Mouse (Mus musculus) layer of hippocampus, adult 2 months (tissue): Measurements from ENCODE around the gene Tmprss12. TPM values are rescaled to one million over a fixed set of nuclear protein-coding genes. Genes with fewer than 3 reads are reported as not detected.

ENCODE experiments used
- DNase-seq, 2 experiments: peaks; one replicate each; pipeline ENCODE4 v3.0.0; 2022; ENCODE audit warnings: low spot score in 2 of 2
- H3K27ac ChIP-seq: fragments of 200-600 bp; 2 replicates; pipeline ENCODE4 v1.8.1; 2022
- H3K4me3 ChIP-seq: fragments of 200-600 bp; 2 replicates; pipeline ENCODE4 v1.8.1; 2022; ENCODE audit warnings: mild to moderate bottlenecking
- CTCF ChIP-seq: fragments of 200-600 bp; conservative IDR thresholded peaks from 2 replicates; pipeline ENCODE4 v1.8.1; 2022; ENCODE audit warnings: antibody characterized with exemption, mild to moderate bottlenecking, moderate library complexity
- long read RNA-seq, 2 experiments: library from polyadenylated mRNA; stranded (forward); transcript quantifications; one replicate each; pipeline ENCODE4 v2.0.0; 2021; ENCODE audit warnings: borderline mapping rate in 2 of 2
- total RNA-seq, 2 experiments: library from RNA; stranded (reverse); gene quantifications; 2 replicates each; pipeline ENCODE4 v1.2.3; 2021

Gene Tmprss12
- total RNA-seq, result not detected
- long read RNA-seq, experiment 1, result 0 reads
- long read RNA-seq, experiment 2, result 0 reads

GRCm38 (mm10) chr15:100280626-100281025, at the start of gene Tmprss12:
Gene Tmprss12 (plus strand): TSS chr15:100280837.
- Histone ChIP-seq H3K27ac (no peak within 1 kb of the TSS), H3K4me3 (no peak within 1 kb of the TSS)
- TF ChIP-seq CTCF, result no peak
- DNase-seq, result no peak

- Histone ChIP-seq H3K4me3 (no peak overlapping the region), H3K27ac (no peak overlapping the region)
- DNase-seq, result no peak
- TF ChIP-seq CTCF, result no peak
These were observed 48.8 kb upstream of the Tmprss12 start for GRCm38 (mm10) chr15:100231616-100232525.

GRCm38 (mm10) chr15:100235208-100235965, 45.2 kb upstream of the Tmprss12 start:
- TF ChIP-seq CTCF, result no peak
- H3K27ac ChIP-seq, result no peak overlapping the region
- no peak for DNase-seq
- H3K4me3 ChIP-seq, result no peak overlapping the region

GRCm38 (mm10) chr15:100236952-100237351, 43.7 kb upstream of the Tmprss12 start:
- no peak for DNase-seq
- Histone ChIP-seq H3K27ac (0 out of 2 replicates have a peak overlapping the region, but pooled peaks have one; percentile 39), H3K4me3 (no peak overlapping the region)
- TF ChIP-seq CTCF, result no peak

GRCm38 (mm10) chr15:100241780-100242179, 38.9 kb upstream of the Tmprss12 start:
- Histone ChIP-seq H3K27ac (no peak overlapping the region), H3K4me3 (no peak overlapping the region)
- DNase-seq, result no peak
- no peak for TF ChIP-seq CTCF

- DNase-seq, result no peak
- Histone ChIP-seq H3K4me3 (no peak overlapping the region), H3K27ac (no peak overlapping the region)
- no peak for TF ChIP-seq CTCF
These were observed 34.7 kb upstream of the Tmprss12 start for GRCm38 (mm10) chr15:100245951-100246350.

GRCm38 (mm10) chr15:100247296-100247695, 33.3 kb upstream of the Tmprss12 start:
- no peak overlapping the region for H3K27ac ChIP-seq
- H3K4me3 ChIP-seq, result no peak overlapping the region
- no peak for TF ChIP-seq CTCF
- no peak for DNase-seq

GRCm38 (mm10) chr15:100248665-100249433, 31.8 kb upstream of the Tmprss12 start:
- H3K4me3 ChIP-seq, result no peak overlapping the region
- DNase-seq, result no peak
- H3K27ac ChIP-seq, result no peak overlapping the region
- no peak for TF ChIP-seq CTCF

GRCm38 (mm10) chr15:100251153-100251780, 29.4 kb upstream of the Tmprss12 start:
- H3K4me3 ChIP-seq, result no peak overlapping the region
- peak in 1 of 2 experiments; percentile 22 for DNase-seq
- H3K27ac ChIP-seq, result no peak overlapping the region
- no peak for TF ChIP-seq CTCF

- Histone ChIP-seq H3K4me3 (no peak overlapping the region), H3K27ac (no peak overlapping the region)
- no peak for TF ChIP-seq CTCF
- DNase-seq, result no peak
These were observed 24.3 kb upstream of the Tmprss12 start for GRCm38 (mm10) chr15:100256386-100256785.

GRCm38 (mm10) chr15:100257305-100257704, 23.3 kb upstream of the Tmprss12 start:
- no peak for TF ChIP-seq CTCF
- DNase-seq, result no peak

More at GRCm38 (mm10) chr15:100257305-100257704, 23.3 kb upstream of the Tmprss12 start:
- Histone ChIP-seq H3K4me3 (no peak overlapping the region), H3K27ac (no peak overlapping the region)
